ENCODE assay signal across 8 mouse cellular contexts in the genomic region with DNA sequence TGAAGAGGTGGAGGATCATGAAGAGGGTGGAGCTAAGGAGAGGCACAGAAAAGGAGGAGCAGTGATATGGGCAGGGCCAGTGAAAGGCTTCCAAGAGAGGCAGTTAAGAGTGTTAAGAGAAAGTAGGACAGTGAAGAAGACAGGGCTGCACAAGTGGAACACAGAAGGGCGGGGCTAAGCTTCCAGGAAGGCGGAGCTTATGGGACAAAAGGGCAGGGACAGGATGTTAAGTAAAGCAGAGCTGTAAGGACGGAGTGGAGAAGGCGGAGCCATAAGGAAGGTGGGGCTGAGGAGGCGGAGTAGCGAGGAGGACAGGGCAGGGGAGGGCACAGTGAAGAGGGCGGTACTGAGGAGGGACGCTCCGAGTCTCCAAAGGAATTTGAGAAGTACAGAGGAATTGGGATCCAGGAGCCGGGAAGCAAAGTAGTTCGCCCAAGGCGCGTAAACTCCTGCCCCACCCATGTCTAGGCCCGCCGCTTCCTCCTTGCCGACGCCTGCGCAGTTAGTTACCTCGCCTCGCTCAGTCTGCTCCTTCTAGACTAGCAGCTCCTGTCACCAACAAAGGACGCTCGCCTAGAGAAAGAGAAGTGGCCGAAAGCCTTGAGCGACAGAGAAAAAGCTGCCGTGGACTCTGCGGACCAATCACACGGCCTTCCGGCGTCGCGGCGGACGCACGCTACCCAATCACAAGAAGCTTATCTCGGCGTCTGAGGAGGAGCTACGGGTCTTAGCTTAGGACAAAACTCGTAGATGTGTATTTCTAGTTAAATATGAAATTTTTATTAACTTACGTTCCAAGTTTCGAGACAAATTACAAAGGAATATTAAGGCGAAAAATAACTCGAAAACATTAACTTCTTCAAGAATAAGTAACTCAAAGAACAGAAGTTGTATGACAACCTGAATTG. TPM values are rescaled to one million over a fixed set of nuclear protein-coding genes. Genes with fewer than 3 reads are reported as not detected.
DNase-seq lines count a peak whose midpoint lies in the region; ATAC-seq and TF ChIP-seq lines count a peak whose summit lies in the region.

Gene Pdcl, minus strand, starts transcription at position 700 of the 908 bp plus-strand sequence.

- intact Hi-C loops in heart, postnatal 25 days (cut with DNase I), result no loop called here

- no peak for TF ChIP-seq CTCF in lung, adult 2 months (IDR thresholded peaks at IDR 0.05; ENCODE audit: insufficient read depth, low read length)

- H3K9ac ChIP-seq in ES-E14 (ENCODE audit: insufficient read depth, low read depth, low read length, poor library complexity, severe bottlenecking), result peak within 1 kb of the TSS; percentile 79
- H3K9ac ChIP-seq in forebrain, embryonic 15.5 days (replicated peaks), result peak within 1 kb of the TSS; percentile 81

- TF ChIP-seq POLR2A in lung, adult 2 months (IDR thresholded peaks at IDR 0.05; ENCODE audit: borderline replicate concordance, extremely low read depth, low read depth, low read length), result peak; percentile 62; the same call in 1 of the 2 replicates

- H3K4me2 ChIP-seq in forebrain, embryonic 15.5 days (replicated peaks), result peak within 1 kb of the TSS; percentile 71

- H3K9me3 ChIP-seq in ES-E14 (ENCODE audit: control insufficient read depth, insufficient read depth, low read depth, low read length), result no peaks in the 10 kb centered on the region
- no peaks in the 10 kb centered on the region for H3K9me3 ChIP-seq in forebrain, embryonic 15.5 days

- H3K27ac ChIP-seq in ES-E14 (ENCODE audit: insufficient read depth, low read depth, low read length, poor library complexity, severe bottlenecking), result peak within 1 kb of the TSS; percentile 96
- peak within 1 kb of the TSS; percentile 97 for H3K27ac ChIP-seq in forebrain, embryonic 15.5 days (replicated peaks)

- WGBS in forebrain, embryonic 15.5 days, result under 1% methylated on average over 42 of the region's 42 CpGs
- under 1% methylated on average over 42 of the region's 42 CpGs for WGBS in lung, adult 2 months

- peak; percentile 98 for ATAC-seq in forebrain, embryonic 15.5 days (replicated peaks)
- ATAC-seq in neutrophil, adult 5-6 weeks (ENCODE audit: extremely low read depth, insufficient number of reproducible peaks, low FRiP score, poor library complexity, severe bottlenecking), result peak; percentile 91

- in situ Hi-C loops in ES-E14 (cut with MboI; ENCODE audit: low sequenced_read_pairs in 2 of 2, unreplicated experiment in 2 of 2), result no loop called here

- H3K4me3 ChIP-seq in ES-E14 (ENCODE audit: insufficient read depth in 1 of 2, low read depth in 1 of 2, low read length in 2 of 2, poor library complexity in 1 of 2, severe bottlenecking in 1 of 2), result peak within 1 kb of the TSS; percentile 80 to 82
- H3K4me3 ChIP-seq in forebrain, embryonic 15.5 days, result peak within 1 kb of the TSS; percentile 70
- H3K4me3 ChIP-seq in lung, adult 2 months (replicated peaks; ENCODE audit: extremely low read depth, low read depth, low read length), result peak within 1 kb of the TSS; percentile 99

- peaks cover 13% of the 10 kb centered on the region for H3K36me3 ChIP-seq in ES-E14 (ENCODE audit: control insufficient read depth, insufficient read depth, low read length, poor library complexity, severe bottlenecking)
- H3K36me3 ChIP-seq in forebrain, embryonic 15.5 days, result peaks cover 27% of the 10 kb centered on the region

- peaks cover 0 to 2% of the 10 kb centered on the region in 2 experiments; a peak in 1 of 4 replicates for H3K4me1 ChIP-seq in ES-E14 (ENCODE audit: control insufficient read depth in 2 of 2, insufficient read depth in 2 of 2, low read length in 2 of 2, poor library complexity in 1 of 2)
- peaks cover 21% of the 10 kb centered on the region for H3K4me1 ChIP-seq in forebrain, embryonic 15.5 days
- H3K4me1 ChIP-seq in lung, adult 2 months (ENCODE audit: control insufficient read depth, insufficient read depth, low read length), result no peaks in the 10 kb centered on the region

- no peaks in the 10 kb centered on the region for H3K27me3 ChIP-seq in forebrain, embryonic 15.5 days

- DNase-seq in ES-E14 (ENCODE audit: low read depth, low spot score), result peak; percentile 100
- DNase-seq in cerebellum, adult 11-12 months, result peak; percentile 88
- peak; percentile 85 for DNase-seq in heart, postnatal 25 days (ENCODE audit: low spot score)
- DNase-seq in layer of hippocampus, adult 18-20 months (ENCODE audit: low spot score in 2 of 2), result peak; percentile 84 to 93
- peak; percentile 88 for DNase-seq in lung, adult 2 months
- DNase-seq in thymus, adult 18-20 months, result peak; percentile 93 to 98

TF ChIP-seq in ES-E14, 5 proteins besides CTCF, POLR2A, EP300 and RAD21:
- TF ChIP-seq HCFC1 (IDR thresholded peaks at IDR 0.05; ENCODE audit: borderline replicate concordance, insufficient read depth, low read length) (peak; percentile 52; the same call in 1 of the 2 replicates), ZC3H11A (IDR thresholded peaks at IDR 0.05; ENCODE audit: borderline replicate concordance, low read depth, low read length) (no peak)

RNA-seq across cellular contexts. Expression of gene Pdcl, which starts in this region (rescaled TPM):
- 30.5 and 35.1 TPM in 2 replicates for total RNA-seq in ES-E14 (2012; rRNA removed)
- polyA plus RNA-seq in forebrain, embryonic 15.5 days (2015; fragmentation: Nextera tagmentation; extraction: Ambion mirVana), result 70.5 and 73.1 TPM in 2 replicates
- total RNA-seq in heart, postnatal 25 days (2021), result 10 to 100 TPM; 22.4 to 25.9 TPM
- 10 to 100 TPM; 27.3 to 31.2 TPM for total RNA-seq in layer of hippocampus, adult 18-20 months (2021)
- polyA plus RNA-seq in lung, adult 2 months (2012; rRNA removed), result 8.7 and 14.6 TPM in 2 replicates
- 61.5 and 71.9 TPM in 2 replicates for total RNA-seq in neutrophil, adult 5-6 weeks (2017)

Comparison
In these comparisons a context has a peak if more than half of its experiments do, and no peak if none do; other contexts are left out.
1. Peak in every context shown above with its lines: DNase-seq, ATAC-seq, H3K4me3 ChIP-seq and H3K27ac ChIP-seq.